Mouse (Mus musculus) G1E-ER4 (cell line): ENCODE data around the gene Cdk14. TPM values are rescaled to one million over a fixed set of nuclear protein-coding genes. Genes with fewer than 3 reads are reported as not detected.

ENCODE experiments used
- GATA1 ChIP-seq: IDR thresholded peaks from one replicate; pipeline ENCODE4 v1.8.0; 2012; ENCODE audit warnings: low read length, inconsistent platforms
- polyA plus RNA-seq: library from polyadenylated mRNA; stranded (reverse); fragments of >175 nt; gene quantifications from 2 replicates; pipeline ENCODE4 v1.2.3, GENCODE M21; 2012

The Cdk14 gene
- polyA plus RNA-seq, 1 experiment = not detected

DNA sequence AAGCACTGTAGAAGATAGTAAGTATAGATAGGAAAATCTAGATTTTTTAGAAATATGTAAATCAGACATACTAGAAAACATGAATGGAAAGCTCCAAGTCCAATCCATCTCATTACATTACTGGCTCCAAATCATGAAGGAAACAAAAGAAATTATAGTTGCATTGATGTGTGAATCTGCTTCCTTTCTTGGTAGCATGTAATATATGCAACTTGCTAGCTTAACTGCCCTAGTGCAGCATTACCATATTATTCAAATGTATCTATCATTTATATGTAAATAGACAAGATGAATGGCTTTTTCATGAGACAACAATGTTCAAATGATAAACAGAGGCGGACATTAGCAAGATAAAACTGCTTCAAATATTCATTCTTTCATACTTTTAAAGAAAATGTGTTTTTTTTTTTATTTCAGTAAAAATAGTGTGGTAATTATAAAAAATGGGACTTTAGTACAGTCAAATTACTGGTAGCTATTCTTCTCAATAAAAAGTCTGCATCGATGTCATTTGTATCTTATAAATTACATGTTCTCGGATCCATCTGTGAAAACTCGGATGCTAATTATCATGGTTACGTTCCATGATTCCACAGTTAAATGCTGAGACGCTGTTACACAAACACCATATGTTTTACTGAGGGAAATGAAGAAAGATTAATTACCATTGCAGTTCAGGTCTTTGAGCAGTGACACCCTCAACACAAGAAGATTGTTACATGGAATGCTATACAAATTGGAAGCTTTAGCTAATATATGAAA, 285.8 kb downstream of the Cdk14 start:
- TF ChIP-seq GATA1 = no peak

DNA sequence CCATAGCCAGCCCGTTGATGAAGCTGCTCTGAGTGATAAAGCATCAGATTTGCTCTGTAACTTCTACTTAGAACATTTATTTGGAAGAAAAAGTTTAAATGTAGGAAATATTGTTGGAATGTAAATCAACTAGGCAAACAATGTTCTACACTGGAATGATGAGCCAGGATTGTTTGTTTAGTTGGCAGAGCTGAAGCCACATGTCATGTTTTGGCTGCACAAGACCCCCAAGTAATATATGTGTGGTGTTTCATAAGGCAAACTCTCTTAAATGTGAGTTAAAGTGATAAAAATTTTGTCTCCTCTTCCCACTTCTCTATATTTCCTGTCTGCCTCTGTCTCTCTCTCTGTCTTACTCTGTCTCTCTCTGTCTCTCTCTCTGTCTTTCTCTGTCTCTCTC, 291.3 kb downstream of the Cdk14 start:
- TF ChIP-seq GATA1 = no peak

DNA sequence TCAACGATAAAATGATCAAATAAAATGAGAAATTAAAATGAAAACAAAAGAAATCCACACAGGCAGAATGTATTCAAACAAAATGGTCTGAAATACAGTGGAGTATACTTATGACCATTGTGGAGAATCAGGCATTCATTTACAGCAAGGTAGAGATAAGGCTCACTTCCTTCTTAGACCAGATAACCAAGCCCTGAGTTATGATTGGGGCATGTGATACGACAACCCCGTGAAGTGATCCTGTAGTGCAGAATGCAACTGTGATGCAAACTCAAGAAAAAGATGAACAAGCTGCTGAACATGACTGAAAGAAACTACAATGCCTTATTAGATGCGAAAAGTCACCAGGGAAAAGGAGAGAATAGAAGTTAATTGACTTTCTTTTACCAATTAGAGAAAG, 295.5 kb downstream of the Cdk14 start:
- no peak for TF ChIP-seq GATA1

DNA sequence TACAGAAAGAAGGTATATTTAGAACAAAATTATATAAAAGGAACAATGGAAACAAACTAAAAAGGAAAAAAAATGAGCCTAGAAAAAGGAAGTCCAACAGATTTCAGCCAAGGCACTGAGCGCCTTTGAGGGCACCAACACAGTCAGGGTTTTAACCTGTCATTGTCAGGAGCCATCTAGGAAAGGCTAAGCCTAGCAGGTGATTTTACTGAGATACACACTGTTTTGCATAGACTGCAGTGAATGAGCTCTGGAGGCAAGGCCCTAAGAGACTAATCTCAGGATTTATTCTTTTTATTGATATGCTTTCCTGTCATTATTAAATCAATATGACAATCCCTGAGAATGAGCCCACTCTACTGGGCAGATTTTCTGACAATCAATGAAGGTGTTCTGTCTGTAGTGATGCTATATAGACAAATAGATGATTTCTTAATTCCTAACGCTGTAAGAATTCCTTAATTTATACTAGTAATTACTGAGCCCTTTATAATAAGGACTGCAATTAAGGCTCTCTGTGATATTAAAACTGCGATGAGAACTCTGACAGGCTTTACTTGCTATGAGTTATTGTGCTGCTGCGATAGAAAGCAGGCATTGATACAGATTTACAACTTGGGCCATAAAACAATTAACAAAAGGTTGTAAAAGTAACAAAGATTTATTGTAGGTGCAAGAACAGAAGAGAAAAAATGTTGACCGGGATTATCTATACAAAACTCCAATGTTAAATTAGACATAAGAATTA, 303.2 kb downstream of the Cdk14 start:
- TF ChIP-seq GATA1 = no peak

DNA sequence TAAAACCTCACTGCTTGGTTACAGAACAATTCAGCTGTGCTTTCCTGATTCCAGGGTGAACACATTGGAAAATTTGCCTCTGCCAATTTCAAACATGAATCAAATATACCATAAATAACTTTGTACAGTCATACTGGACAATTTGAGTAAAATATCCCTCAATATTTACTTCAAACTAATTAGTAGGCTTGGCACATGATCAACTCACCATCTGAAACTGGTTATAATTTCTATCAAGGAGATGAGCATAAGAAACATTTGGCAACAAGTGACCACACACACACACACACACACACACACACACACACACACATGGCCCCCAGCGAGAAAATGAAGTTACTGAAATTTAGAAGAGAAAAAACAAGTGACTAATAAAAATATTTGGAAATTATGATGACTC, 304.6 kb downstream of the Cdk14 start:
- no peak for TF ChIP-seq GATA1

DNA sequence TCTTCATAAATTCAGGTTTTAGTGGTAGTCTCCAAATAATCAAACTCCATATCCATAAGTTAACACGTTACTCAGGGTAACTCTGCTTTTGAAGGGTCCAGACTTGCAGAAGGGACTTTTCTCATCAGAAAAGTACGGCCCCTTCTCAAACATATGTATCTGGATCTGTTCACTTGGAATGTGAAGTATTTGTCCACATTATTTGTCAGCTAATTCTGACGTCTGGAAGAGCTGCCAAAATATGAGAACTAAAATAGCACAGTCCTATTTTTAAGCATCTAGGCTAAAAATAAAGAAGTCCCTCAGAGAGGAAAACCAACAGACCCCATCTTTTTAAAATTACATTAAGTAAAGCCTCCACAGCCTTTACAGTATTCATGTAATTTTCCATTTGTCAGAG, 310.5 kb downstream of the Cdk14 start:
- TF ChIP-seq GATA1 = no peak

DNA sequence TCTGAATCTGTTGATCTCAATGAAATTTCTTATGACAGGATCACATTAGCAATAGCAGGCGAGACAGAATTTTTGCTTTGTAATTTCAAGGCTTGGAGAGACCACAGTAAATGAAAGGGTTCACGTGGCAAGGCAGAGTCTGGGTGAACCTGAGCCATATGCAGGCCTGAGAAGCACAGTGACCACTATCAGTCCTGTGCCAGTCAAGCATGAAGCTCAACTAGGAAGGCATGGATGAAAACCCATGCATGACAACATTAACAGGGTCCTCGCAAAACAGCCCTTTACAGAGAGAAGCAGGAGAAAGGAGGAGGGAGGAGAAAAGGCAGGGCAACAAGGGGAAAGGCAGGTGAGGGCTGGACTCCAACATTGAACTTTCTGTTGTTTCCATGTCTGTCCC, 311.1 kb downstream of the Cdk14 start:
- no peak for TF ChIP-seq GATA1

DNA sequence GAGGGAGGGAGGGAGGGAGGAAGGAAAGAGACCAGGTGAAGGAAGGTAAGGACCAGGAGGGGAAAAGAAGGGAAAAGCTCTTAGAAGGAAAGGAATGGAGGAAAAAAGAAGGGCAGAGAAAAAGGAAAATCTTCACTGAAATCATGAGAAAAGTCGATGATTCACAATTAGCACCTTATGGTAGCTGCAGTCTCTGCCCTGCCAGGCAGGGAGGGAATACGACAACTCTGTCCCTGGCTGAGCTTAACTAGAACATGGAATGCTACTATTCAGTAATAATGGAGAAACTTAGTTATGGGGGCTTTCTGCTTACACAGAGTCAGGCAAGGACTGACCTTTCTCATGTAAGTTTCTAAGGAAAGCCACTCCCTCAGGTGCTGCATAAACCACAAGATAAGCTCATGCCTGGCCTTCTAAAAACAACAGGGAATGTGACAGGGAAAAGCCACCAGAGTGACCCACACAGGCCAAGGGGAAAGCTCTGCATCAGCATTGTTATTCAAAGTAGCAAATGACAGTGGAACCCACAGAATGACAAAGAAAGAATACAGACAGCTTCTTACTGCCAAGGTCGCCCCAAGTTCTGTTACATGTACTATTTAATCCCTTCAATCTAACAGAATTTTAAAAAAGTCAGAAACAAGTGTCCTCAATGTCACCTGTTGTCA, 323.7 kb downstream of the Cdk14 start:
- no peak for TF ChIP-seq GATA1

DNA sequence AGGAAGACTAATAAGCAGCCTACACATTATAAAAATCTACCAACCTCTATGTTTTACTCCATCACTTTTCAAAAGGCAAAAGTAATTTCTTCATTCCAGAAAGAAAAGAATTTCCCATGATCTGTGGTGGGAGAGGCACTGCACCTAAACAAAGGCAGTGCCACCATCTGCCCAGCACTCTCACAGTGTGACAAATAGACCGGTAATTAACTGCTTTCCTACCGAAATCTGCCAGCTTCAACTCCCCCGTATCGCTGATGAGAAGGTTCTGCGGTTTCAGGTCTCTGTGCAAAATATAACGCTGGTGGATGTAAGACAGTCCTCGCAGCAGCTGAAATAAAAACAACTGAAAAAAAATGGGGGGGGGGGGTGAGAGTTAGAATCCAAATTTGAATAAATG, 327.4 kb downstream of the Cdk14 start:
- no peak for TF ChIP-seq GATA1

DNA sequence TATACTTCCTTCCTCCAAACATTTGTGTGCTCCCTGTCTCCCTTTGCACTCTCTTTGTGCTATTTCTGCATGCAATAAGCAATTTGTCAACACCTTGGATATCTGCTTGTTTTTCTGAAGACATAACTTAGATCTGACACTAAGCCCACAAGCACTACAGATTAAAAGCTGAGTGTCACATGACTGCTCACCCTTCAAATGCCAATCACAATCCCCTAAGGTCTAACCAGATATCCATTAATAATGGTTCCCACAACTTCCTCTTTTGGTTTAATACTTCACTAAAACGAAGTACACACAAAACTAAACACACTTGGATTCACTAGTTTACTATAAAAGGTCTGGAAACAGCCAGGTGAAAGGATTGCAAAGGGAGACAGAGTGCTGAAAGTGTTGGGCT, 348.6 kb downstream of the Cdk14 start:
- no peak for TF ChIP-seq GATA1

DNA sequence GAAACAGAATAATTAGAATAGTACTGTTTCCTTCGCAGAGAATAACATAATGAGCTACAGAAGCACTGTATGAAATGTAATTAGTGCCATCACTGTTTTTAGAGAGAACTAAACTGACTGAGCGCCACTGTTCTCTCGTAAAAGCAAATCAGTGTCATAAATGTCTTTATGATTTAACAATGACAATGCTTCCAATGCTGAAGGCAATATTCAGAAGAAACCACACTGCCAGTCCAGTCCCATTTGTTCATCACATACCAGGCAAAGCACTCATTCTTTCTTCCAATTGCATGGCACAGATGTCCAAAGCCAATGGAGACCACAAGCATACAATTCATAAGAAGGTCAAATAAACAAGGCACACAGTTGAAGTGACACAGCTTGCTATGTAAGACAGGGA, 355.4 kb downstream of the Cdk14 start:
- TF ChIP-seq GATA1 = no peak

DNA sequence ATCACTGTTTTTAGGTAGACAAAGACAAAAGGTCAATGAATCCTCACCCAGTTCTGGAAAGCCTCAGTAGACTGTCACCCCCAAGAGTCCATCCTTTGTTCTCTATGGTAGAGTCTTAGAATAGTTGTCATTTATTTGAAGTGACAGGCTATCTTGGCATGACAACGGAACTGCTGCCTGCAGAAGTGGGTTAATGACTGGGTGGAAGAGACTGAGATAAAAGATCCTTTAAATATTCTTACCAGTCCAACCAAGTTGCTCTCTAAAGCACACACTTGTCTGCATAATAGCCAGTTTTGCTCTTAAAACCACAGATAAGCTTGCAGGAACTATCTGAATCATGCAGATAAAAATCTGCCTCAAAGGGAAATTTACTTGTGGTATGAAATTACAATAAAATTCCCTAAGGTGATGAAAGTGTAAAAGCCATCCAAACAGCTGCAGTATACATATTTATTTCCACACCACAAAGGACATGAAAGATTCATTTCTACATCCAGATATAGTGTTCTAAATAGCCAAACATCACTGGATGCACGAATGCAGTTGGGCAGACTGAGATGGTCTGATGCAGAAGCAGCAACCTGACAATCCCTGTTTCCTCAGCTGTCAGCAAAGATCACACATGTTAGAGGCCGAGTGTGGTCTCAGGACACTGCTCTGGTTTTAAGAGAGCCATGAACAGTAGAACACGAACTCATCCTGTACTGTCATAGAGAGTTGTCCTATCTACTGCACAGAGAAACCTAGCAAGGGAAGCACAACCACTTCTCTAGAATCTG, 363.8 kb downstream of the Cdk14 start:
- no peak for TF ChIP-seq GATA1

DNA sequence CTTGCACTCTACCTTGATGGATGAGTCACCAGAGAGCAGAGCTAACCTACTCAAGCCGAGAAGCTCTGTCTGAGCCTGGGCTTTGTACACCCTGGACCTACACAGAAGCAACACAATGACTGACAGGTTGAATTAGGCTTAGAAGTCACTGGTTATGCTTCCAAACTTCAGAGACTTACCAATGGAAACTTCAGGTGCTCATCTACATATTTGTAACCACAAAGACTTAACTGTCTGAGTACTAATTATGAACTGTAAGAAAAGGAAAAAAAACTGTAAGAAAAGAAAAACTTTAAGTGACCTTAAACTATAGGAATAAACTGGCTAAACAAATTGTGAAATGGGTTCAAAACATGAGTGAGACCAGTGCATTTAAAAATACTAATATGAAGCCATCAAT, 364.6 kb downstream of the Cdk14 start:
- no peak for TF ChIP-seq GATA1

DNA sequence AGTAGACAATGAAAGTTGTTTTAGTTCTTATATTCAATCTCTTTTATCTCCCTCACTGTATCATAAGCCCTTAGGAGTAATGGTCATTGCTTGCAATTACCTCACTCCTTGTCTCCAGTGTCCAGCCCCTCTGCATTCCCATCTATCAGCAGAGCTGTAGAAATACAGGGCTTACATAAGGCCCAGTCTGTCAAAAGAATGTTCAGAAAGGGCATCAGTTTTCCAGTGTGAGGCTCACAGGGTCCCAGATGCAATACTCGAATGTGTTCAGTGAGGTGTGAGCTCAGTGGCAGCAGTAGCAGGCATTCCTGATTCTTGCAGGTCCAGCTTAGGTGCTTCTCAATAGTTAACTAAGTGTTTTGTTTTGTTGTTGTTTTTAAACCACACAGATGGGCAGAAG, 365.8 kb downstream of the Cdk14 start:
- no peak for TF ChIP-seq GATA1

DNA sequence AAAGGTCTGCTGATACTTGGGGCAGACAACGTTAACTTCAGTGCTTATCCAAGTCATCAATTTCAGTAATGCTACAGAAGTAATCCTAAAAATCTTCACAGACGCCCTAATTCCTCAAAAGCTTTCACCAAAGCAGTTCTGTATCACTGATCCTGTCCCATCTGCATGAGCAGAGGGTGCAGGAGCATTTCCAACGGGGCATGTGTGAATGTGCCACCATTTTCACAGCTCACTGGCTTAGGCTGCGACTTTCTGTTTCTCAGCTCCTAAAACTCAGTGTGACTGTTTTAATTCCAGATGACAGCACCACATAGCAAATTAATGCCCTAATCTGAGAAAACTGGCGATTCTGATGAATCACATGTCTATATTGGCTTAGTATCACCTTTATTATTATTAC, 375.8 kb downstream of the Cdk14 start:
- TF ChIP-seq GATA1 = no peak

DNA sequence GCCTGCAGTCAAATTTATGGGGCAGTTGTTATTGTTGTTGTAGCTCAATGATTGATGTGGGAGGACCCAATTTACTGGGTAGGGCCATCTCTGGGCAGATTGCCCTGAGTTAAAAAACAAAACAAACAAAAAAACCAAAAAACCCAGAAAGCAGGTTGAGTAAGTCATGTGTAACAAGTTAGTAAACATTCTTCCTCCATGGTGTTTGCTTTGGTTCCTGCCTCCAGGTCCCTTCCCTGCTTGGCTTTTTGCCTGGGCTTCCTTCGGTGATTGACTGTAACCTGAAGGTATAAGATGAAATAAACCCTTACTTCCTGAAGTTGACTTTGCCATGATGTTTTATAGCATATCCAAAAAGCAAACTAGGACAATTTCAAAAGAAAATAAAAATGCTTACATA, 377.4 kb downstream of the Cdk14 start:
- TF ChIP-seq GATA1 = no peak

DNA sequence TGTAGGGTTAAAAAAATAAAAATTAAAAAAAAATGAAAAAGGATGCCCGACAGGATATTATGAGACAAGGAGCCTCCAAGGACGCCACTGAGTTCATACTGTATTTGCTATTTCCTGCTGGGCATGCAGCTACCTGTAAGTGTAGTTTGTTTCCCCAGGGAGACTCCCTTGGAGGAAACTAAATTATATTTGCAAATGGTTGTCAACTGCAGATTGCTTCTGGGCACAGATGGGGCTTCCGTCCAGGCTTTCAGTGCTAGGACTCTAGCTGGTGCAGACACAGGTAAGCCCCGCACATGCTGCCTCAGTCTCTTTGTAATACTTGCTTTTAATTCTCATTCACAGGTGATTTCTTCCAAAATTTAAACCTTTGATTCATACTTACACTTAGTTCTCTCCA, 378.6 kb downstream of the Cdk14 start:
- no peak for TF ChIP-seq GATA1
